In genomic region chr7:130937266-130937841, GRCm38 (mm10) we compare ENCODE assay signal across 8 mouse cellular contexts. TPM values are rescaled to one million over a fixed set of nuclear protein-coding genes. Genes with fewer than 3 reads are reported as not detected.
DNase-seq lines count a peak whose midpoint lies in the region; ATAC-seq and TF ChIP-seq lines count a peak whose summit lies in the region.
"Had no signal": no experiment of that assay in that cellular context is flagged by ENCODE, and none has a peak within 500 bp of the region (broad histone marks: within the 10 kb centered on the region; RNA-seq: fewer than 3 reads in every experiment).

No protein-coding gene starts in this region.

- no peak for ATAC-seq in forebrain, embryonic 14.5 days
- ATAC-seq in midbrain, embryonic 16.5 days: no peak

- DNase-seq in left cerebral cortex, adult 2 months (ENCODE audit: extremely low spot score in 1 of 2, low spot score in 2 of 2): no peak
- DNase-seq in left cerebral cortex, postnatal 25 days (ENCODE audit: low spot score in 2 of 2): no peak
- DNase-seq in forebrain, embryonic 14.5 days (ENCODE audit: low spot score): no peak
- DNase-seq in heart, postnatal 10 days: peak; percentile 61 to 64
- DNase-seq in cerebellum, postnatal 4 days (ENCODE audit: low spot score in 2 of 2): no peak
- no peak for DNase-seq in thymus, postnatal 4 days

- no peak overlapping the region for H3K9ac ChIP-seq in forebrain, embryonic 14.5 days (ENCODE audit: low read length)
- H3K9ac ChIP-seq in midbrain, embryonic 16.5 days (ENCODE audit: low read depth, low read length): no peak overlapping the region
- H3K9ac ChIP-seq: liver, embryonic 15.5 days had no signal

- peaks cover 3% of the 10 kb centered on the region; the same call in 1 of the 2 replicates for H3K4me1 ChIP-seq in forebrain, embryonic 14.5 days (ENCODE audit: control insufficient read depth, insufficient read depth, low read length)
- peaks cover 12% of the 10 kb centered on the region for H3K4me1 ChIP-seq in midbrain, embryonic 16.5 days (ENCODE audit: control insufficient read depth, insufficient read depth, low read length)
- H3K4me1 ChIP-seq: liver, embryonic 15.5 days had no signal

- H3K27ac ChIP-seq in left cerebral cortex, adult 2 months: peak overlapping the region; percentile 77
- no peak overlapping the region for H3K27ac ChIP-seq in forebrain, embryonic 14.5 days (ENCODE audit: low read depth, low read length)
- H3K27ac ChIP-seq in midbrain, embryonic 16.5 days (ENCODE audit: low read length): no peak overlapping the region
- H3K27ac ChIP-seq: liver, embryonic 15.5 days had no signal

- H3K4me3 ChIP-seq in left cerebral cortex, adult 2 months: peak overlapping the region; percentile 64
- peak overlapping the region; percentile 50; the same call in 1 of the 2 replicates for H3K4me3 ChIP-seq in forebrain, embryonic 14.5 days (ENCODE audit: low read depth, low read length)
- no peak overlapping the region for H3K4me3 ChIP-seq in midbrain, embryonic 16.5 days (ENCODE audit: low read depth, low read length)

- H3K27me3 ChIP-seq in forebrain, embryonic 14.5 days (replicated peaks; ENCODE audit: control insufficient read depth, insufficient read depth, low read length): peaks cover 48% of the 10 kb centered on the region
- peaks cover 52% of the 10 kb centered on the region for H3K27me3 ChIP-seq in midbrain, embryonic 16.5 days (ENCODE audit: control insufficient read depth, insufficient read depth, low read depth, low read length)

- no peak for TF ChIP-seq CTCF in left cerebral cortex, adult 2 months (IDR thresholded peaks at IDR 0.05)

- no peaks in the 10 kb centered on the region for H3K9me3 ChIP-seq in forebrain, embryonic 14.5 days (replicated peaks; ENCODE audit: control insufficient read depth, low read length)
- no peaks in the 10 kb centered on the region for H3K9me3 ChIP-seq in midbrain, embryonic 16.5 days (replicated peaks; ENCODE audit: control insufficient read depth, low read length, poor library complexity, severe bottlenecking)
- H3K9me3 ChIP-seq: liver, embryonic 15.5 days had no signal

- intact Hi-C loops in left cerebral cortex, adult 2 months (cut with DNase I): loop anchor here (5.0 kb wide), 1 partner anchor 40 kb away; no protein-coding TSS in a partner anchor
- intact Hi-C loops in left cerebral cortex, postnatal 25 days (cut with DNase I): no loop called here
- intact Hi-C loops in heart, postnatal 10 days (cut with DNase I): no loop called here

- peak overlapping the region; percentile 68 for H3K4me2 ChIP-seq in forebrain, embryonic 14.5 days (ENCODE audit: low read length)
- H3K4me2 ChIP-seq in midbrain, embryonic 16.5 days (ENCODE audit: low read length): peak overlapping the region; percentile 73; the same call in 1 of the 2 replicates

- H3K36me3 ChIP-seq in forebrain, embryonic 14.5 days (ENCODE audit: control insufficient read depth, insufficient read depth, low read length): no peaks in the 10 kb centered on the region
- H3K36me3 ChIP-seq in midbrain, embryonic 16.5 days (ENCODE audit: control insufficient read depth, insufficient read depth, low read length): no peaks in the 10 kb centered on the region
- H3K36me3 ChIP-seq: liver, embryonic 15.5 days had no signal

- WGBS in forebrain, embryonic 14.5 days: 29% methylated on average over 12 of the region's 12 CpGs
- WGBS in midbrain, embryonic 16.5 days: 30% methylated on average over 12 of the region's 12 CpGs

RNA-seq across cellular contexts. Expression of gene Htra1, which starts 1.4 kb away (rescaled TPM):
- total RNA-seq in left cerebral cortex, adult 2 months (2021): 100 to 1,000 TPM; 200 to 236 TPM
- 100 to 1,000 TPM; 211 to 225 TPM for total RNA-seq in left cerebral cortex, postnatal 25 days (2021)
- polyA plus RNA-seq in forebrain, embryonic 14.5 days (2014; fragmentation: Nextera tagmentation; extraction: Ambion mirVana): 24.7 and 26.6 TPM in 2 replicates
- total RNA-seq in heart, postnatal 10 days (2021): 100 to 1,000 TPM; 176 to 209 TPM
- polyA plus RNA-seq in midbrain, embryonic 16.5 days (2015; fragmentation: Nextera tagmentation; extraction: Ambion mirVana): 15.5 and 15.6 TPM in 2 replicates

Comparison
In these comparisons a context has a peak if more than half of its experiments do, and no peak if none do; other contexts are left out.
1. DNase-seq: peak in heart, postnatal 10 days (2 of 2); none in left cerebral cortex, adult 2 months (0 of 2), left cerebral cortex, postnatal 25 days (0 of 2), forebrain, embryonic 14.5 days (single experiment), cerebellum, postnatal 4 days (0 of 2) and thymus, postnatal 4 days (single experiment).